Mouse (Mus musculus): Measurements from ENCODE around the gene Ptpn14. TPM values are rescaled to one million over a fixed set of nuclear protein-coding genes. Genes with fewer than 3 reads are reported as not detected.

Gene Ptpn14
- polyA plus RNA-seq, 1 experiment from 2014 or later = 5.0 TPM

GRCm38 (mm10) chr1:189883531-189884170, 155.6 kb downstream of the Ptpn14 start:
- Histone ChIP-seq H3K36me3 (peaks cover 26% of the 10 kb centered on the region), H3K27ac (peak overlapping the region; percentile 30; the same call in 1 of the 2 replicates), H3K9me3 (no peaks in the 10 kb centered on the region), H3K4me1 (replicated peaks) (peaks cover 34% of the 10 kb centered on the region), H3K4me3 (no peak overlapping the region), H3K27me3 (ENCODE audit: insufficient read depth, poor library complexity, severe bottlenecking) (no peaks in the 10 kb centered on the region)
- 42% methylated on average over 18 of the region's 18 CpGs for whole genome bisulfite sequencing
- DNase-seq (ENCODE audit: low spot score) = peak; percentile 64

GRCm38 (mm10) chr1:189884951-189885350, 156.9 kb downstream of the Ptpn14 start:
- no peaks in the 10 kb centered on the region for H3K9me3 ChIP-seq
- H3K27me3 ChIP-seq (ENCODE audit: insufficient read depth, poor library complexity, severe bottlenecking) = no peaks in the 10 kb centered on the region
- peaks cover 23% of the 10 kb centered on the region for H3K36me3 ChIP-seq
- peaks cover 47% of the 10 kb centered on the region for H3K4me1 ChIP-seq (replicated peaks)
- H3K27ac ChIP-seq = peak overlapping the region; percentile 24
- WGBS = 60% methylated on average over 13 of the region's 13 CpGs
- DNase-seq (ENCODE audit: low spot score) = no peak
- H3K4me3 ChIP-seq = no peak overlapping the region

- Histone ChIP-seq H3K27me3 (ENCODE audit: insufficient read depth, poor library complexity, severe bottlenecking) (no peaks in the 10 kb centered on the region), H3K4me1 (replicated peaks) (peaks cover 47% of the 10 kb centered on the region), H3K27ac (no peak overlapping the region), H3K4me3 (no peak overlapping the region), H3K36me3 (peaks cover 19% of the 10 kb centered on the region), H3K9me3 (no peaks in the 10 kb centered on the region)
- 84% methylated on average over 6 of the region's 6 CpGs for WGBS
- no peak for DNase-seq (ENCODE audit: low spot score)
Measured at GRCm38 (mm10) chr1:189885975-189886374, 157.9 kb downstream of the Ptpn14 start.

- Histone ChIP-seq H3K27me3 (ENCODE audit: insufficient read depth, poor library complexity, severe bottlenecking) (no peaks in the 10 kb centered on the region), H3K4me3 (no peak overlapping the region), H3K36me3 (peaks cover 23% of the 10 kb centered on the region), H3K4me1 (replicated peaks) (peaks cover 47% of the 10 kb centered on the region), H3K9me3 (no peaks in the 10 kb centered on the region), H3K27ac (no peak overlapping the region)
- WGBS = 36% methylated on average over 7 of the region's 7 CpGs
- peak; percentile 77 for DNase-seq (ENCODE audit: low spot score)
Measured at GRCm38 (mm10) chr1:189887518-189887917, 159.4 kb downstream of the Ptpn14 start.

GRCm38 (mm10) chr1:189888749-189889148, 160.7 kb downstream of the Ptpn14 start:
- Histone ChIP-seq H3K4me3 (no peak overlapping the region), H3K9me3 (no peaks in the 10 kb centered on the region), H3K36me3 (peaks cover 35% of the 10 kb centered on the region), H3K27ac (no peak overlapping the region), H3K4me1 (replicated peaks) (peaks cover 38% of the 10 kb centered on the region), H3K27me3 (ENCODE audit: insufficient read depth, poor library complexity, severe bottlenecking) (no peaks in the 10 kb centered on the region)
- no peak for DNase-seq (ENCODE audit: low spot score)
- 71% methylated on average over 10 of the region's 10 CpGs for WGBS

GRCm38 (mm10) chr1:189894191-189894590, 166.1 kb downstream of the Ptpn14 start:
- Histone ChIP-seq H3K27me3 (ENCODE audit: insufficient read depth, poor library complexity, severe bottlenecking) (no peaks in the 10 kb centered on the region), H3K36me3 (peaks cover 57% of the 10 kb centered on the region), H3K9me3 (no peaks in the 10 kb centered on the region), H3K4me3 (no peak overlapping the region), H3K27ac (no peak overlapping the region), H3K4me1 (replicated peaks) (peaks cover 22% of the 10 kb centered on the region)
- 86% methylated on average over 9 of the region's 9 CpGs for WGBS
- DNase-seq (ENCODE audit: low spot score) = no peak

- H3K27ac ChIP-seq = no peak overlapping the region
- 75% methylated on average over 9 of the region's 9 CpGs for WGBS
Measured at GRCm38 (mm10) chr1:189897861-189898260, 169.8 kb downstream of the Ptpn14 start.

GRCm38 (mm10) chr1:189898708-189899107, 170.6 kb downstream of the Ptpn14 start:
- 93% methylated on average over 13 of the region's 13 CpGs for WGBS
- no peaks in the 10 kb centered on the region for H3K27me3 ChIP-seq (ENCODE audit: insufficient read depth, poor library complexity, severe bottlenecking)
- H3K4me1 ChIP-seq (replicated peaks) = peaks cover 12% of the 10 kb centered on the region
- no peak overlapping the region for H3K27ac ChIP-seq
- no peak overlapping the region for H3K4me3 ChIP-seq
- no peaks in the 10 kb centered on the region for H3K9me3 ChIP-seq
- H3K36me3 ChIP-seq = peaks cover 58% of the 10 kb centered on the region
- DNase-seq (ENCODE audit: low spot score) = no peak

More at GRCm38 (mm10) chr1:189897861-189898260, 169.8 kb downstream of the Ptpn14 start:
- Histone ChIP-seq H3K36me3 (peaks cover 62% of the 10 kb centered on the region), H3K4me1 (replicated peaks) (peaks cover 12% of the 10 kb centered on the region), H3K27me3 (ENCODE audit: insufficient read depth, poor library complexity, severe bottlenecking) (no peaks in the 10 kb centered on the region), H3K9me3 (no peaks in the 10 kb centered on the region), H3K4me3 (no peak overlapping the region)
- no peak for DNase-seq (ENCODE audit: low spot score)

GRCm38 (mm10) chr1:189899526-189899925, 171.5 kb downstream of the Ptpn14 start:
- Histone ChIP-seq H3K27me3 (ENCODE audit: insufficient read depth, poor library complexity, severe bottlenecking) (no peaks in the 10 kb centered on the region), H3K4me3 (no peak overlapping the region), H3K36me3 (peaks cover 53% of the 10 kb centered on the region), H3K9me3 (no peaks in the 10 kb centered on the region), H3K4me1 (replicated peaks) (peaks cover 9% of the 10 kb centered on the region), H3K27ac (no peak overlapping the region)
- DNase-seq (ENCODE audit: low spot score) = no peak
- WGBS = 92% methylated on average over 6 of the region's 6 CpGs

- DNase-seq (ENCODE audit: low spot score) = no peak
- 91% methylated on average over 9 of the region's 9 CpGs for WGBS
- Histone ChIP-seq H3K27me3 (ENCODE audit: insufficient read depth, poor library complexity, severe bottlenecking) (no peaks in the 10 kb centered on the region), H3K27ac (no peak overlapping the region), H3K4me1 (replicated peaks) (peaks cover 9% of the 10 kb centered on the region; the same call in 1 of the 2 replicates), H3K4me3 (no peak overlapping the region), H3K9me3 (no peaks in the 10 kb centered on the region), H3K36me3 (peaks cover 29% of the 10 kb centered on the region)
Measured at GRCm38 (mm10) chr1:189902413-189902812, 174.3 kb downstream of the Ptpn14 start.

GRCm38 (mm10) chr1:189903169-189903568, 175.1 kb downstream of the Ptpn14 start:
- Histone ChIP-seq H3K9me3 (no peaks in the 10 kb centered on the region), H3K4me3 (no peak overlapping the region), H3K36me3 (peaks cover 33% of the 10 kb centered on the region), H3K4me1 (replicated peaks) (peaks cover 3% of the 10 kb centered on the region; the same call in 1 of the 2 replicates), H3K27ac (no peak overlapping the region), H3K27me3 (ENCODE audit: insufficient read depth, poor library complexity, severe bottlenecking) (no peaks in the 10 kb centered on the region)
- 91% methylated on average over 11 of the region's 11 CpGs for WGBS
- DNase-seq (ENCODE audit: low spot score) = no peak

- DNase-seq (ENCODE audit: low spot score) = no peak
- H3K36me3 ChIP-seq = peaks cover 28% of the 10 kb centered on the region
- H3K4me3 ChIP-seq = no peak overlapping the region
- peaks cover 3% of the 10 kb centered on the region; the same call in 1 of the 2 replicates for H3K27me3 ChIP-seq (ENCODE audit: insufficient read depth, poor library complexity, severe bottlenecking)
- 61% methylated on average over 13 of the region's 13 CpGs for WGBS
- H3K9me3 ChIP-seq = no peaks in the 10 kb centered on the region
- peaks cover 40% of the 10 kb centered on the region for H3K4me1 ChIP-seq (replicated peaks)
- no peak overlapping the region for H3K27ac ChIP-seq
Measured at GRCm38 (mm10) chr1:189910685-189911345, 182.7 kb downstream of the Ptpn14 start.

- peaks cover 3% of the 10 kb centered on the region; the same call in 1 of the 2 replicates for H3K27me3 ChIP-seq (ENCODE audit: insufficient read depth, poor library complexity, severe bottlenecking)
- 90% methylated on average over 21 of the region's 21 CpGs for WGBS
- no peaks in the 10 kb centered on the region for H3K9me3 ChIP-seq
- H3K36me3 ChIP-seq = peaks cover 23% of the 10 kb centered on the region
- no peak overlapping the region for H3K27ac ChIP-seq
- no peak for DNase-seq (ENCODE audit: low spot score)
- peaks cover 63% of the 10 kb centered on the region for H3K4me1 ChIP-seq (replicated peaks)
- H3K4me3 ChIP-seq = no peak overlapping the region
Measured at GRCm38 (mm10) chr1:189913093-189913760, 185.2 kb downstream of the Ptpn14 start.
